Mouse (Mus musculus): ENCODE measurements around the gene Klhl28. TPM values are rescaled to one million over a fixed set of nuclear protein-coding genes. Genes with fewer than 3 reads are reported as not detected.

The Klhl28 gene
- polyA plus RNA-seq (2015; fragmentation: Nextera tagmentation; extraction: Ambion mirVana) = 7.6 and 8.0 TPM in 2 replicates

GRCm38 (mm10) chr12:64965124-64966026, at the start of gene Klhl28, which contains the start of gene Togaram1:
Gene Klhl28, minus strand, starts transcription at chr12:64965534.
Gene Togaram1, plus strand, starts transcription at chr12:64965804.
- H3K9me3 ChIP-seq (ENCODE audit: control insufficient read depth) = no peaks in the 10 kb centered on the region
- no peaks in the 10 kb centered on the region for H3K4me1 ChIP-seq (replicated peaks; ENCODE audit: control insufficient read depth, insufficient read depth, low read length)
- no peak for TF ChIP-seq CTCF (IDR thresholded peaks at IDR 0.05; ENCODE audit: low read depth)
- H3K4me3 ChIP-seq (ENCODE audit: low read depth, low read length) = peak within 1 kb of the TSS; percentile 79
- under 1% methylated on average over 44 of the region's 45 CpGs for WGBS
- H3K36me3 ChIP-seq (ENCODE audit: control insufficient read depth, insufficient read depth) = no peaks in the 10 kb centered on the region
- H3K4me2 ChIP-seq (replicated peaks; ENCODE audit: low read depth) = peak within 1 kb of the TSS; percentile 71
- peak; percentile 99 for ATAC-seq
- H3K27me3 ChIP-seq (replicated peaks; ENCODE audit: control insufficient read depth, insufficient read depth, low read length) = no peaks in the 10 kb centered on the region
- H3K27ac ChIP-seq (ENCODE audit: low read depth, low read length) = peak within 1 kb of the TSS; percentile 85
- H3K9ac ChIP-seq (ENCODE audit: low read depth, low read length) = peak within 1 kb of the TSS; percentile 91

GRCm38 (mm10) chr12:65007725-65008124, 42.4 kb upstream of the Klhl28 start:
- H3K9ac ChIP-seq (ENCODE audit: low read depth, low read length) = no peak overlapping the region
- peaks cover 46% of the 10 kb centered on the region for H3K36me3 ChIP-seq (ENCODE audit: control insufficient read depth, insufficient read depth)
- TF ChIP-seq CTCF (IDR thresholded peaks at IDR 0.05; ENCODE audit: low read depth) = no peak
- no peaks in the 10 kb centered on the region for H3K9me3 ChIP-seq (ENCODE audit: control insufficient read depth)
- no peak overlapping the region for H3K4me3 ChIP-seq (ENCODE audit: low read depth, low read length)
- 81% methylated on average over 3 of the region's 3 CpGs for WGBS
- H3K4me1 ChIP-seq (replicated peaks; ENCODE audit: control insufficient read depth, insufficient read depth, low read length) = no peaks in the 10 kb centered on the region
- ATAC-seq = no peak
- H3K27ac ChIP-seq (ENCODE audit: low read depth, low read length) = no peak overlapping the region
- no peak overlapping the region for H3K4me2 ChIP-seq (replicated peaks; ENCODE audit: low read depth)
- H3K27me3 ChIP-seq (replicated peaks; ENCODE audit: control insufficient read depth, insufficient read depth, low read length) = no peaks in the 10 kb centered on the region

GRCm38 (mm10) chr12:64977518-64977917, 12.2 kb upstream of the Klhl28 start:
- peaks cover 24% of the 10 kb centered on the region for H3K36me3 ChIP-seq (ENCODE audit: control insufficient read depth, insufficient read depth)
- no peaks in the 10 kb centered on the region for H3K27me3 ChIP-seq (replicated peaks; ENCODE audit: control insufficient read depth, insufficient read depth, low read length)
- no peak overlapping the region for H3K4me2 ChIP-seq (replicated peaks; ENCODE audit: low read depth)
- no peak for ATAC-seq
- 91% methylated on average over 1 of the region's 1 CpGs for WGBS
- H3K9me3 ChIP-seq (ENCODE audit: control insufficient read depth) = no peaks in the 10 kb centered on the region
- H3K27ac ChIP-seq (ENCODE audit: low read depth, low read length) = no peak overlapping the region
- no peaks in the 10 kb centered on the region for H3K4me1 ChIP-seq (replicated peaks; ENCODE audit: control insufficient read depth, insufficient read depth, low read length)
- no peak overlapping the region for H3K4me3 ChIP-seq (ENCODE audit: low read depth, low read length)
- H3K9ac ChIP-seq (ENCODE audit: low read depth, low read length) = no peak overlapping the region
- no peak for TF ChIP-seq CTCF (IDR thresholded peaks at IDR 0.05; ENCODE audit: low read depth)

GRCm38 (mm10) chr12:64976191-64976590, 10.9 kb upstream of the Klhl28 start:
- H3K4me1 ChIP-seq (replicated peaks; ENCODE audit: control insufficient read depth, insufficient read depth, low read length) = no peaks in the 10 kb centered on the region
- H3K9me3 ChIP-seq (ENCODE audit: control insufficient read depth) = no peaks in the 10 kb centered on the region
- no peak overlapping the region for H3K27ac ChIP-seq (ENCODE audit: low read depth, low read length)
- WGBS = 36% methylated on average over 1 of the region's 1 CpGs
- H3K36me3 ChIP-seq (ENCODE audit: control insufficient read depth, insufficient read depth) = peaks cover 20% of the 10 kb centered on the region; the same call in 1 of the 2 replicates
- no peak for TF ChIP-seq CTCF (IDR thresholded peaks at IDR 0.05; ENCODE audit: low read depth)
- H3K4me2 ChIP-seq (replicated peaks; ENCODE audit: low read depth) = no peak overlapping the region
- no peak overlapping the region for H3K9ac ChIP-seq (ENCODE audit: low read depth, low read length)
- H3K27me3 ChIP-seq (replicated peaks; ENCODE audit: control insufficient read depth, insufficient read depth, low read length) = no peaks in the 10 kb centered on the region
- no peak for ATAC-seq
- H3K4me3 ChIP-seq (ENCODE audit: low read depth, low read length) = no peak overlapping the region

GRCm38 (mm10) chr12:64975558-64975957, 10.2 kb upstream of the Klhl28 start:
- no peak for ATAC-seq
- H3K36me3 ChIP-seq (ENCODE audit: control insufficient read depth, insufficient read depth) = peaks cover 20% of the 10 kb centered on the region; the same call in 1 of the 2 replicates
- 51% methylated on average over 6 of the region's 6 CpGs for WGBS

GRCm38 (mm10) chr12:64972063-64972462, 6.7 kb upstream of the Klhl28 start:
- ATAC-seq = no peak
- 53% methylated on average over 6 of the region's 6 CpGs for WGBS
- no peak for TF ChIP-seq CTCF (IDR thresholded peaks at IDR 0.05; ENCODE audit: low read depth)
- no peak overlapping the region for H3K4me2 ChIP-seq (replicated peaks; ENCODE audit: low read depth)
- H3K36me3 ChIP-seq (ENCODE audit: control insufficient read depth, insufficient read depth) = 0 out of 2 replicates have a peak, but pooled peaks cover 3% of the 10 kb centered on the region
- no peak overlapping the region for H3K27ac ChIP-seq (ENCODE audit: low read depth, low read length)
- H3K4me1 ChIP-seq (replicated peaks; ENCODE audit: control insufficient read depth, insufficient read depth, low read length) = no peaks in the 10 kb centered on the region
- H3K9ac ChIP-seq (ENCODE audit: low read depth, low read length) = no peak overlapping the region
- H3K27me3 ChIP-seq (replicated peaks; ENCODE audit: control insufficient read depth, insufficient read depth, low read length) = no peaks in the 10 kb centered on the region
- no peaks in the 10 kb centered on the region for H3K9me3 ChIP-seq (ENCODE audit: control insufficient read depth)
- no peak overlapping the region for H3K4me3 ChIP-seq (ENCODE audit: low read depth, low read length)

More at GRCm38 (mm10) chr12:64975558-64975957, 10.2 kb upstream of the Klhl28 start:
- Histone ChIP-seq H3K4me2 (replicated peaks; ENCODE audit: low read depth) (no peak overlapping the region; the same call in 1 of the 2 replicates), H3K4me1 (replicated peaks; ENCODE audit: control insufficient read depth, insufficient read depth, low read length) (no peaks in the 10 kb centered on the region), H3K9ac (ENCODE audit: low read depth, low read length) (no peak overlapping the region), H3K4me3 (ENCODE audit: low read depth, low read length) (no peak overlapping the region), H3K27ac (ENCODE audit: low read depth, low read length) (no peak overlapping the region), H3K9me3 (ENCODE audit: control insufficient read depth) (no peaks in the 10 kb centered on the region), H3K27me3 (replicated peaks; ENCODE audit: control insufficient read depth, insufficient read depth, low read length) (no peaks in the 10 kb centered on the region)
- TF ChIP-seq CTCF (IDR thresholded peaks at IDR 0.05; ENCODE audit: low read depth) = no peak
